Mouse (Mus musculus) ES-Bruce4 (cell line): ENCODE results near the gene Sh3rf3.

Source experiments
- CTCF ChIP-seq: IDR thresholded peaks from one replicate; pipeline ENCODE4 v1.8.1; 2011; ENCODE audit warnings: low read depth, low read length
- EP300 ChIP-seq: IDR thresholded peaks from 2 replicates; pipeline ENCODE4 v1.6.1; 2011; ENCODE audit warnings: low read depth, low read length; ENCODE audit not compliant: insufficient read depth
- POLR2A ChIP-seq: IDR thresholded peaks from one replicate; pipeline ENCODE4 v1.8.1; 2011; ENCODE audit warnings: low read length; ENCODE audit not compliant: insufficient read depth

DNA sequence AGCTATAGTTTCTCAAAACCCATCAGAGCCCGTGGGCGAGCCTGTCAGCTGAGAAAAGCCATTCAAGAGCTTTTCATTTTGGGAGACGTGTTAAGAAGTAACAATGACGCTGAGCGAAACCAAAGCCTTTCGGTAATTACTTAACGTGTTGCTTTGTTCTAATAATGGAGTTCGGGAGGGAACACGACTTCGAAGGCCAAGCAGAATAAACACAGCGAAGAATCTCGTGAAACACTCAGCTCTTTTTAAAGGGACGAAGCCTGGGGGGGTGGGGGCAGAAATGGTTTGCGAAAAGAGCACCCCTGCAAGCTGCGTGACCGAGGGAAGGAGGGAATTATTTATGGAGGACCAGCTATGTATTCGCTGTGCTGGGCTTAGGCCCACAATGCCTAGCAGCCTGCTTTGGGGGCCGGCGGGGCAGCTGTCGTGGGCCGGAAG, 12.1 kb upstream of the Sh3rf3 start:
- TF ChIP-seq CTCF (no peak), EP300 (no peak), POLR2A (no peak)
